Mouse (Mus musculus) liver, embryonic 11.5 days (tissue): ENCODE measurements around the gene Map2k3. TPM values are rescaled to one million over a fixed set of nuclear protein-coding genes. Genes with fewer than 3 reads are reported as not detected.

Experiments
- ATAC-seq: fragments of 200-750 bp; cut with Nextera tagmentation; replicated peaks from 2 replicates; pipeline ENCODE4 v1.8.0; 2017; ENCODE audit warnings: moderate number of reproducible peaks, mild to moderate bottlenecking, moderate TSS enrichment, moderate library complexity; ENCODE audit not compliant: low FRiP score
- DNase-seq: peaks from one replicate; pipeline ENCODE4 v3.0.0-alpha.2; 2017; ENCODE audit warnings: low spot score
- H3K27ac ChIP-seq: fragments of 300-500 bp; sonication (generic); 2 replicates; pipeline ENCODE4 v1.5.1; 2014; ENCODE audit warnings: mild to moderate bottlenecking, low read depth, low read length, control low read depth
- H3K27me3 ChIP-seq: fragments of 300-500 bp; sonication (generic); replicated peaks from 2 replicates; pipeline ENCODE4 v1.6.1; 2014; ENCODE audit warnings: low read length, mixed read lengths; ENCODE audit not compliant: control insufficient read depth, insufficient read depth
- H3K36me3 ChIP-seq: fragments of 300-500 bp; sonication (generic); 2 replicates; pipeline ENCODE4 v1.6.1; 2014; ENCODE audit warnings: mild to moderate bottlenecking, low read length, moderate library complexity, mixed read lengths; ENCODE audit not compliant: control insufficient read depth, insufficient read depth
- H3K4me1 ChIP-seq: fragments of 300-500 bp; sonication (generic); replicated peaks from 2 replicates; pipeline ENCODE4 v1.6.1; 2014; ENCODE audit warnings: low read length, mixed read lengths; ENCODE audit not compliant: control insufficient read depth, insufficient read depth
- H3K4me2 ChIP-seq: fragments of 300-500 bp; sonication (generic); 2 replicates; pipeline ENCODE4 v1.6.1; 2014; ENCODE audit warnings: mild to moderate bottlenecking, control low read depth, moderate library complexity
- H3K4me3 ChIP-seq: fragments of 300-500 bp; sonication (generic); 2 replicates; pipeline ENCODE4 v1.5.1; 2014; ENCODE audit warnings: low read depth, low read length, control low read depth
- H3K9ac ChIP-seq: fragments of 300-500 bp; sonication (generic); 2 replicates; pipeline ENCODE4 v1.6.1; 2014; ENCODE audit warnings: low read depth, low read length, control low read depth
- H3K9me3 ChIP-seq: fragments of 300-500 bp; sonication (generic); 2 replicates; pipeline ENCODE4 v1.6.1; 2016; ENCODE audit warnings: low read length, inconsistent platforms, mixed read lengths; ENCODE audit not compliant: control insufficient read depth
- WGBS: fragments of 180-500 bp; shearing (Covaris S2); extraction: QIAGEN DNeasy Blood & Tissue Kit; methylation state at CpG from one replicate; pipeline ENCODE4 v1.1.7; 2014; 5-methylcytosine and 5-hydroxymethylcytosine counted together
- polyA plus RNA-seq: library from polyadenylated mRNA; unstranded; fragments of >200 nt; fragmentation: Nextera tagmentation; extraction: Ambion mirVana; gene quantifications from 2 replicates; pipeline ENCODE4 v1.2.1, GENCODE M21; 2014

Map2k3 gene
- polyA plus RNA-seq, 1 experiment from 2014 or later: 136 TPM

GRCm38 (mm10) chr11:60955621-60956383, 24.0 kb downstream of the Map2k3 start:
- Histone ChIP-seq H3K27ac (no peak overlapping the region), H3K4me3 (no peak overlapping the region), H3K27me3 (no peaks in the 10 kb centered on the region), H3K9me3 (no peaks in the 10 kb centered on the region), H3K4me2 (no peak overlapping the region), H3K9ac (no peak overlapping the region), H3K36me3 (peaks cover 8% of the 10 kb centered on the region; the same call in 1 of the 2 replicates), H3K4me1 (0 out of 2 replicates have a peak, but pooled peaks cover 5% of the 10 kb centered on the region)
- no peak for ATAC-seq
- WGBS: 83% methylated on average over 9 of the region's 9 CpGs
- DNase-seq: no peak

GRCm38 (mm10) chr11:60958948-60959347, 27.1 kb downstream of the Map2k3 start:
- DNase-seq (no peak), ATAC-seq (no peak)
- no peaks in the 10 kb centered on the region for H3K9me3 ChIP-seq
- H3K4me2 ChIP-seq: no peak overlapping the region
- no peak overlapping the region for H3K9ac ChIP-seq
- H3K4me1 ChIP-seq: 0 out of 2 replicates have a peak, but pooled peaks cover 4% of the 10 kb centered on the region
- H3K4me3 ChIP-seq: no peak overlapping the region
- no peak overlapping the region for H3K27ac ChIP-seq
- 86% methylated on average over 4 of the region's 4 CpGs for WGBS
- no peaks in the 10 kb centered on the region for H3K36me3 ChIP-seq
- H3K27me3 ChIP-seq: no peaks in the 10 kb centered on the region

- Histone ChIP-seq H3K9me3 (no peaks in the 10 kb centered on the region), H3K4me2 (no peak overlapping the region), H3K27ac (no peak overlapping the region), H3K4me3 (no peak overlapping the region), H3K27me3 (no peaks in the 10 kb centered on the region), H3K9ac (no peak overlapping the region), H3K36me3 (no peaks in the 10 kb centered on the region), H3K4me1 (no peaks in the 10 kb centered on the region)
- WGBS: 64% methylated on average over 1 of the region's 1 CpGs
- no peak for ATAC-seq
- DNase-seq: no peak
Measured at GRCm38 (mm10) chr11:60961176-60961575, 29.3 kb downstream of the Map2k3 start.

GRCm38 (mm10) chr11:60962709-60963108, 30.9 kb downstream of the Map2k3 start:
- no peak for ATAC-seq

GRCm38 (mm10) chr11:60966974-60967373, 35.1 kb downstream of the Map2k3 start:
- no peak for ATAC-seq
- whole genome bisulfite sequencing: 69% methylated on average over 6 of the region's 6 CpGs
- Histone ChIP-seq H3K4me3 (no peak overlapping the region), H3K9me3 (no peaks in the 10 kb centered on the region), H3K36me3 (no peaks in the 10 kb centered on the region), H3K27ac (no peak overlapping the region), H3K4me2 (no peak overlapping the region), H3K27me3 (no peaks in the 10 kb centered on the region), H3K4me1 (no peaks in the 10 kb centered on the region), H3K9ac (no peak overlapping the region)
- no peak for DNase-seq

More at GRCm38 (mm10) chr11:60962709-60963108, 30.9 kb downstream of the Map2k3 start:
- 77% methylated on average over 5 of the region's 5 CpGs for WGBS
- H3K27me3 ChIP-seq: no peaks in the 10 kb centered on the region
- H3K4me1 ChIP-seq: no peaks in the 10 kb centered on the region
- no peaks in the 10 kb centered on the region for H3K36me3 ChIP-seq
- no peak overlapping the region for H3K4me2 ChIP-seq
- no peak for DNase-seq
- no peak overlapping the region for H3K4me3 ChIP-seq
- H3K9me3 ChIP-seq: no peaks in the 10 kb centered on the region
- H3K27ac ChIP-seq: no peak overlapping the region
- H3K9ac ChIP-seq: no peak overlapping the region

GRCm38 (mm10) chr11:60975097-60975496, 43.3 kb downstream of the Map2k3 start:
- Histone ChIP-seq H3K27me3 (no peaks in the 10 kb centered on the region), H3K4me3 (no peak overlapping the region), H3K4me1 (peaks cover 6% of the 10 kb centered on the region; the same call in 1 of the 2 replicates), H3K9me3 (no peaks in the 10 kb centered on the region), H3K4me2 (no peak overlapping the region), H3K27ac (no peak overlapping the region), H3K36me3 (no peaks in the 10 kb centered on the region), H3K9ac (no peak overlapping the region)
- DNase-seq (no peak), ATAC-seq (no peak)
- 74% methylated on average over 11 of the region's 11 CpGs for WGBS

GRCm38 (mm10) chr11:60976234-60976633, 44.4 kb downstream of the Map2k3 start:
- Histone ChIP-seq H3K9me3 (no peaks in the 10 kb centered on the region), H3K27ac (no peak overlapping the region), H3K9ac (no peak overlapping the region), H3K27me3 (no peaks in the 10 kb centered on the region), H3K36me3 (no peaks in the 10 kb centered on the region), H3K4me2 (no peak overlapping the region), H3K4me3 (no peak overlapping the region), H3K4me1 (peaks cover 6% of the 10 kb centered on the region; the same call in 1 of the 2 replicates)
- DNase-seq (no peak), ATAC-seq (no peak)
- 68% methylated on average over 2 of the region's 2 CpGs for WGBS

GRCm38 (mm10) chr11:60976742-60977141, 44.9 kb downstream of the Map2k3 start:
- Histone ChIP-seq H3K27me3 (no peaks in the 10 kb centered on the region), H3K9me3 (no peaks in the 10 kb centered on the region), H3K36me3 (no peaks in the 10 kb centered on the region), H3K9ac (no peak overlapping the region), H3K4me3 (no peak overlapping the region), H3K4me1 (peaks cover 6% of the 10 kb centered on the region; the same call in 1 of the 2 replicates), H3K4me2 (no peak overlapping the region), H3K27ac (no peak overlapping the region)
- ATAC-seq (no peak), DNase-seq (no peak)
- WGBS: 28% methylated on average over 8 of the region's 8 CpGs

- Histone ChIP-seq H3K36me3 (no peaks in the 10 kb centered on the region), H3K4me1 (peaks cover 6% of the 10 kb centered on the region; the same call in 1 of the 2 replicates), H3K9ac (no peak overlapping the region), H3K27ac (no peak overlapping the region), H3K9me3 (no peaks in the 10 kb centered on the region), H3K4me3 (no peak overlapping the region), H3K4me2 (no peak overlapping the region), H3K27me3 (no peaks in the 10 kb centered on the region)
- no peak for DNase-seq
- 57% methylated on average over 3 of the region's 3 CpGs for WGBS
- ATAC-seq: no peak
Measured at GRCm38 (mm10) chr11:60977153-60977552, 45.3 kb downstream of the Map2k3 start.
